Mouse (Mus musculus) intestine, embryonic 16.5 days (tissue): Measurements from ENCODE around the gene Klhl21. TPM values are rescaled to one million over a fixed set of nuclear protein-coding genes. Genes with fewer than 3 reads are reported as not detected.
A peak's percentile ranks its signal among the peaks of the same experiment; 100 is the strongest.

Source experiments
- ATAC-seq: fragments of 200-750 bp; cut with Nextera tagmentation; 2 replicates; pipeline ENCODE4 v1.8.0; 2017; ENCODE audit warnings: moderate TSS enrichment, moderate library complexity
- H3K27ac ChIP-seq: fragments of 300-500 bp; sonication (generic); 2 replicates; pipeline ENCODE4 v1.5.1; 2014; ENCODE audit warnings: mild to moderate bottlenecking, low read length
- H3K27me3 ChIP-seq: fragments of 300-500 bp; sonication (generic); replicated peaks from 2 replicates; pipeline ENCODE4 v1.6.1; 2014; ENCODE audit warnings: low read length, control low read depth, mixed read lengths; ENCODE audit not compliant: control insufficient read depth, insufficient read depth
- H3K36me3 ChIP-seq: fragments of 300-500 bp; sonication (generic); 2 replicates; pipeline ENCODE4 v1.6.1; 2014; ENCODE audit warnings: low read length, control low read depth; ENCODE audit not compliant: control insufficient read depth, insufficient read depth
- H3K4me1 ChIP-seq: fragments of 300-500 bp; sonication (generic); 2 replicates; pipeline ENCODE4 v1.6.1; 2014; ENCODE audit warnings: low read length, control low read depth, mixed read lengths; ENCODE audit not compliant: control insufficient read depth, insufficient read depth
- H3K4me2 ChIP-seq: fragments of 300-500 bp; sonication (generic); 2 replicates; pipeline ENCODE4 v1.6.1; 2014; ENCODE audit warnings: low read depth, low read length, control low read depth
- H3K4me3 ChIP-seq: fragments of 300-500 bp; sonication (generic); 2 replicates; pipeline ENCODE4 v1.5.1; 2014; ENCODE audit warnings: mild to moderate bottlenecking, low read length
- H3K9ac ChIP-seq: fragments of 300-500 bp; sonication (generic); 2 replicates; pipeline ENCODE4 v1.6.1; 2014; ENCODE audit warnings: low read depth, low read length
- H3K9me3 ChIP-seq: fragments of 300-500 bp; sonication (generic); 2 replicates; pipeline ENCODE4 v1.6.1; 2016; ENCODE audit warnings: low read length, control low read depth; ENCODE audit not compliant: control insufficient read depth
- WGBS: fragments of 180-500 bp; shearing (Covaris S2); extraction: QIAGEN DNeasy Blood & Tissue Kit; methylation state at CpG from one replicate; pipeline ENCODE4 v1.1.7; 2014; 5-methylcytosine and 5-hydroxymethylcytosine counted together
- polyA plus RNA-seq: library from polyadenylated mRNA; unstranded; fragments of >200 nt; fragmentation: Nextera tagmentation; extraction: Ambion mirVana; gene quantifications from 2 replicates; pipeline ENCODE4 v1.2.1, GENCODE M21; 2015

Klhl21 gene
- polyA plus RNA-seq, 1 experiment from 2014 or later: 7.4 TPM

GRCm38 (mm10) chr4:152002063-152002462 is 6.5 kb upstream of the Klhl21 start:
- Histone ChIP-seq H3K9me3 (no peaks in the 10 kb centered on the region), H3K27me3 (no peaks in the 10 kb centered on the region), H3K4me2 (no peak overlapping the region), H3K4me1 (peaks cover 16% of the 10 kb centered on the region), H3K4me3 (no peak overlapping the region), H3K9ac (no peak overlapping the region), H3K36me3 (no peaks in the 10 kb centered on the region), H3K27ac (no peak overlapping the region)
- ATAC-seq: no peak
- 84% methylated on average over 3 of the region's 3 CpGs for WGBS

- Histone ChIP-seq H3K36me3 (no peaks in the 10 kb centered on the region), H3K4me2 (no peak overlapping the region), H3K4me3 (no peak overlapping the region), H3K27me3 (no peaks in the 10 kb centered on the region), H3K27ac (no peak overlapping the region), H3K9me3 (no peaks in the 10 kb centered on the region), H3K9ac (no peak overlapping the region), H3K4me1 (peaks cover 34% of the 10 kb centered on the region)
- ATAC-seq: no peak
- 78% methylated on average over 6 of the region's 6 CpGs for WGBS
Measured at GRCm38 (mm10) chr4:152006137-152006536, 2.5 kb upstream of the Klhl21 start.

GRCm38 (mm10) chr4:152006812-152007211 is 1.8 kb upstream of the Klhl21 start:
- peak overlapping the region; percentile 88; the same call in 1 of the 2 replicates for H3K27ac ChIP-seq
- H3K27me3 ChIP-seq: no peaks in the 10 kb centered on the region
- no peak overlapping the region for H3K4me3 ChIP-seq
- no peaks in the 10 kb centered on the region for H3K9me3 ChIP-seq
- WGBS: 45% methylated on average over 3 of the region's 3 CpGs
- peaks cover 41% of the 10 kb centered on the region for H3K4me1 ChIP-seq
- ATAC-seq: no peak
- H3K4me2 ChIP-seq: no peak overlapping the region
- H3K9ac ChIP-seq: no peak overlapping the region
- H3K36me3 ChIP-seq: no peaks in the 10 kb centered on the region

GRCm38 (mm10) chr4:152007481-152008147 is 989 bp upstream of the Klhl21 start:
- H3K36me3 ChIP-seq: no peaks in the 10 kb centered on the region
- H3K4me2 ChIP-seq: peak overlapping the region; percentile 99
- H3K4me3 ChIP-seq: peak overlapping the region; percentile 90
- H3K27ac ChIP-seq: peak overlapping the region; percentile 88
- no peaks in the 10 kb centered on the region for H3K27me3 ChIP-seq
- ATAC-seq: no peak
- H3K4me1 ChIP-seq: peaks cover 43% of the 10 kb centered on the region
- no peaks in the 10 kb centered on the region for H3K9me3 ChIP-seq
- WGBS: 13% methylated on average over 8 of the region's 8 CpGs
- peak overlapping the region; percentile 76 for H3K9ac ChIP-seq

- peak; percentile 2; the same call in 1 of the 2 replicates for ATAC-seq
- H3K4me1 ChIP-seq: peaks cover 46% of the 10 kb centered on the region
- WGBS: under 1% methylated on average over 14 of the region's 14 CpGs
Measured at GRCm38 (mm10) chr4:152008148-152008500, 479 bp upstream of the Klhl21 start.

GRCm38 (mm10) chr4:152009076-152010051 is 761 bp downstream of the Klhl21 start:
- Histone ChIP-seq H3K9me3 (no peaks in the 10 kb centered on the region), H3K27ac (peak overlapping the region; percentile 88), H3K27me3 (no peaks in the 10 kb centered on the region), H3K36me3 (no peaks in the 10 kb centered on the region), H3K9ac (peak overlapping the region; percentile 76), H3K4me1 (peaks cover 46% of the 10 kb centered on the region), H3K4me3 (peak overlapping the region; percentile 90), H3K4me2 (peak overlapping the region; percentile 99)
- ATAC-seq: peak; percentile 78
- WGBS: under 1% methylated on average over 108 of the region's 115 CpGs

More at GRCm38 (mm10) chr4:152008148-152008500, 479 bp upstream of the Klhl21 start:
- Histone ChIP-seq H3K4me3 (peak overlapping the region; percentile 90), H3K27me3 (no peaks in the 10 kb centered on the region), H3K4me2 (peak overlapping the region; percentile 99), H3K27ac (peak overlapping the region; percentile 88), H3K9ac (peak overlapping the region; percentile 76), H3K36me3 (no peaks in the 10 kb centered on the region), H3K9me3 (no peaks in the 10 kb centered on the region)

GRCm38 (mm10) chr4:152010091-152010706 is 1.6 kb downstream of the Klhl21 start:
- no peaks in the 10 kb centered on the region for H3K9me3 ChIP-seq
- peak overlapping the region; percentile 90 for H3K4me3 ChIP-seq
- H3K4me1 ChIP-seq: peaks cover 46% of the 10 kb centered on the region
- peak overlapping the region; percentile 76 for H3K9ac ChIP-seq
- ATAC-seq: peak; percentile 15
- H3K27me3 ChIP-seq: no peaks in the 10 kb centered on the region
- peak overlapping the region; percentile 88; the same call in 1 of the 2 replicates for H3K27ac ChIP-seq
- peak overlapping the region; percentile 99 for H3K4me2 ChIP-seq
- H3K36me3 ChIP-seq: peaks cover 4% of the 10 kb centered on the region; the same call in 1 of the 2 replicates
- 2% methylated on average over 10 of the region's 10 CpGs for WGBS

GRCm38 (mm10) chr4:152010707-152011134 is 2.1 kb downstream of the Klhl21 start:
- peak overlapping the region; percentile 90 for H3K4me3 ChIP-seq
- H3K9ac ChIP-seq: peak overlapping the region; percentile 76
- H3K9me3 ChIP-seq: no peaks in the 10 kb centered on the region
- 17% methylated on average over 13 of the region's 13 CpGs for WGBS
- peaks cover 7% of the 10 kb centered on the region; the same call in 1 of the 2 replicates for H3K36me3 ChIP-seq
- H3K4me2 ChIP-seq: peak overlapping the region; percentile 99
- H3K4me1 ChIP-seq: peaks cover 46% of the 10 kb centered on the region
- ATAC-seq: no peak
- peak overlapping the region; percentile 88; the same call in 1 of the 2 replicates for H3K27ac ChIP-seq
- H3K27me3 ChIP-seq: no peaks in the 10 kb centered on the region
